Mouse (Mus musculus) layer of hippocampus, adult 11-12 months (tissue): Measurements from ENCODE around the gene Kalrn.
A peak's percentile ranks its signal among the peaks of the same experiment; 100 is the strongest.

ENCODE experiments used
- DNase-seq: peaks from one replicate; pipeline ENCODE4 v3.0.0; 2022; ENCODE audit warnings: low spot score

Kalrn gene

DNA sequence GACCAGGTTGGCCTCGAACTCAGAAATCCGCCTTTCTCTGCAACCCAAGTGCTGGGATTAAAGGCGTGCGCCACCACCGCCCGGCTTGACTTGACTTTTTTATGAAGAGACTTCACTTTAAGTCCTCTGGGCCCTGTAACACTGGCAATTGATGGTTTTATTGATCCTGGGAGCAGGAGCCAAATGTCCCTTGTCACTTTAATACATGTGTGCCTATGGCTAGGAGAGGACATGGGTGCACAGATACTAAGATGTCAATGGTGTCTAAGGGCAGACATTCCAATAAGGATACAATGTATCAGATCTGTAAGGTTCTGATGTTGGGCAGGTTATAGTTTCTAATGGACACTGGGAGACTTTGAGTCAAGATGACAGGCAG is 637.9 kb downstream of the Kalrn start:
- DNase-seq: no peak

- peak; percentile 53 for DNase-seq
These were observed 638.5 kb downstream of the Kalrn start for GRCm38 (mm10) chr16:33934701-33935406.

- no peak for DNase-seq
These were observed 639.9 kb downstream of the Kalrn start for GRCm38 (mm10) chr16:33933411-33933810.

GRCm38 (mm10) chr16:33932126-33932525 is 641.2 kb downstream of the Kalrn start:
- no peak for DNase-seq

DNA sequence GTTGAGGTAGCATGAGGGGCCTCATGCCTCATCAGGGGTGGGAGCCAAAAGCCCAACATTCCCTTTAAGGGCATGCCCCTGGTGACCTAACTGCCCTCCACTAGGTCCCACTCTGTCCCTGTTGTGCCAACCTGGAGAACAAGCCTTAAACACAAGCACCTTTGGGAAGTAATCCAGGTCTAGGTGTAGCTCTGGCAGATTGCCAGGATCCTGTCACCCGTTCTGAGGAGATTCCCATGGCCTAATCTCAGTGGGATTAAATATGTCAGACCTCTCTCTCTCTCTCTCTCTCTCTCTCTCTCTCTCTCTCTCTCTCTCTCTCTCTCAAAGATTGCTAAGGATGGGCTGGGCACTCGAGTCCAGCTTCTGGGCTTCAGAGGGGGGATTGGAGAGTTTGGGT is 641.6 kb downstream of the Kalrn start:
- DNase-seq: no peak

DNA sequence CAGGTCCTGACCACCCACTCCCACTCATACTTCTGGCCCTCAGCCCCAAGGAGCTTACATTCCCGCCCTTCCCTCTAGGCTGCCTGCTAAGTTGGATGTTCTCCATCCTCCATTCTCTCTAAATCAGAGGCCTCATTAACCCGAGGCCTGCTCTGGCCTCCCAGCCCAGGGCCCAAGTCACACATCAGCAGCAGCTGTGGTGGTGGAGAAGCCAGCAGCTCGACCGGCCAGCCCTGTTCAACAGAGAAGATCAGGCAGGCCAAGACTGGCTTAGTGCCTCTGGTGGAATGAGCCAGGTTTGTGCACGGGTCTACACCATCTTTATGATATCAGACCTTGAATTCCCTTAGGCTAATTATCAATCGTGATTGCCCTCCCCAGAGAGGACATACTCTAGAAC is 642.5 kb downstream of the Kalrn start:
- no peak for DNase-seq

DNA sequence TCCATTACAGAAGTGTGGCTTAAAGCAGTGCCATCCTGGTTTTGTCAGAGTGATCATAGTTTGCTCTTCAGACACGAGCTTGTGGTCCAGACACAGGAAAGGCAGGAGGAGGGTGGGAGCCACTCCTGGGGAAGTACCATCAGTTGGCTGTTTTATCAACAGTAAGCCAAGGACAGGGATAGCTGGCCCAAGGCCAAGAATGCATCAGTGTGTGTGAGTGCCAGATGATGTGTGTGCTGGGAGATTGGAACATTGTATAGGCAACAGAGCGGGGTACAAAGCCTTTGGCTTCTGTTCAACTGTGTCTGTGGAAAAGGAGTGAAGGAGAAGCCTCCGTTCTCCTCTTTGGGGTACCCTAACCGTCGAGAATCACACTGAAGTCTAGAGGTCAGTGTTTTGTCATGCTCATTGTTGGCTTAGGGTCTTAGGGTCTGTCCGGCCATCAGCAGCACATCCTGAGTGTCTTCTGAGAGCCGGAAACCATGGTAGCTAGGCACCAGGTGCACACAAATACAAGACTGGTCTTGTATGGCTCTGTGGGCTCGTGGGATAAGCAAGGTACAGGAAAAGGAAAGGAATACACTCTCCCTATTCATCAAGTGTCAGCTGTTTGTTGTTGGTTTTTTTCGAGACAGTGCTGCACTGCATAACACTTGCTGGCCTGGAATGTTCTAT is 644.4 kb downstream of the Kalrn start:
- no peak for DNase-seq

GRCm38 (mm10) chr16:33927263-33927824 is 646.0 kb downstream of the Kalrn start:
- no peak for DNase-seq

GRCm38 (mm10) chr16:33923758-33924157 is 649.6 kb downstream of the Kalrn start:
- DNase-seq: no peak

GRCm38 (mm10) chr16:33923001-33923316 is 650.4 kb downstream of the Kalrn start:
- no peak for DNase-seq

- peak; percentile 63 for DNase-seq
These were observed 651.0 kb downstream of the Kalrn start for GRCm38 (mm10) chr16:33922111-33923000.

DNA sequence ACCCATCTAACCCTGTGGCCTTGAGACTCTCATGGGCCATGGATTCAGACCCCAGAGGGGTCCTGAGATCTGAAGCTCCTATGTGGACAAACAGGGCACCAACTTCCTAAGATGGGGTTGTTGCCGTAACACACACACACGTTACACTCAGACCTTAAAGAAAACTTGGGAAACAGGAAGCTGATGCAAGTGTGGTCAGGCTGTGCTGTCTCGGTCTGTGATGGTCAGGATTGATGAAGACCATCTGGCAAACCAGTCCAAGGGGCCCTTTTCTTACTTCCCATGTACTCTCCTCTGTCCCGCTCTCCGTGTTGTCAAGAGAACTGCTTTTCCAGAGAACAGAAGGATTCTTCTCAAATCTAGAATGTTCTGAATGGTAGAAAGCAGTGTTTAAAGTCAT is 651.8 kb downstream of the Kalrn start:
- DNase-seq: no peak
